ENCODE assay signal across 8 mouse cellular contexts in the genomic region with DNA sequence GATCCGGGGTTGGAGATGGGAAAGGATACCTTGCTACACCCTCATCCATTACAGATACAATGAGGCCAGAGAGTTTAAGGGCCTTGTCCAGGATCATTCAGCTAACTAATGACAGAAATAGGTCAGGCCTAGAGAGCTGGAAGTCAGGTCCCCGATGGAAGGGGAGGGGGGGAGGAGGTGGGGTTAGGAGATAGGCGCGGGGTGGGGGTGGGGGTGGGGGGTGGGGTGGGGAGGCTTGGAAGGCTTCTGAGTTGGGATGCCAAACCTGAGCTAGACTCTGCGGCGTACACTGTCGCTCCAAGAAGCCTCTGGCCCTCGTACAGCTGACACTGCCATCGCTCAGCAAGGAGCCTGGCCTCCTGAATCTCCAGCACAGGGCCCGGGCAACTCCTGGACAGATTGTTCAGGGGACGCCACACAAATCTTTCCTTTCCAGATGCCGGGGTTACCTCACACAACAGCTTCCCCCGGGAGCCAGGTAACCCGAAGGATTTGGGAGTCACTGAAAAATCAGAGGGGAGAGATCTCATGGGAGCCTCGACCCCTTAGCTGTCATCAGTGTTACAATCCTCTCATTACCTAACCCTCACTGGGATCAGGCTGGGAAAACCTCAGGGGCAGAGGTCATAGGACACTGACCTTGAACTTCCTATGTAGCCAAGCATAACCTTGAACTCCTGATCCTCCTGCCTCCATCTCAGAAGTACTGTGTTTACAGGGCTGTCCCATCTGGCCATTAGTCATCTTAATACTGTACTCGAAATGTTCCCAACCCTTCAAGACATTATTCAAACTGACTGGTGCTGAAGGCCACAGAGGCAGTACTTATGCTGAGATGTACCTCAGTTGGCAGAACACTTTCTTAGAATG. TPM values are rescaled to one million over a fixed set of nuclear protein-coding genes. Genes with fewer than 3 reads are reported as not detected.
DNase-seq lines count a peak whose midpoint lies in the region; ATAC-seq lines count a peak whose summit lies in the region.

No protein-coding gene starts in this region.

- WGBS in kidney, embryonic 14.5 days: 35% methylated on average over 16 of the region's 16 CpGs
- WGBS in embryonic facial prominence, embryonic 11.5 days: 30% methylated on average over 16 of the region's 16 CpGs
- WGBS in hindbrain, embryonic 15.5 days: 25% methylated on average over 16 of the region's 16 CpGs
- WGBS in neural tube, embryonic 12.5 days: 35% methylated on average over 14 of the region's 16 CpGs

- H3K4me1 ChIP-seq in kidney, embryonic 14.5 days (ENCODE audit: control insufficient read depth, insufficient read depth, low read length): peaks cover 20% of the 10 kb centered on the region
- H3K4me1 ChIP-seq in embryonic facial prominence, embryonic 11.5 days (ENCODE audit: control insufficient read depth, insufficient read depth, low read length): peaks cover 3% of the 10 kb centered on the region; the same call in 1 of the 2 replicates
- peaks cover 28% of the 10 kb centered on the region for H3K4me1 ChIP-seq in hindbrain, embryonic 15.5 days (replicated peaks)
- peaks cover 20% of the 10 kb centered on the region for H3K4me1 ChIP-seq in neural tube, embryonic 12.5 days

- DNase-seq in kidney, adult 11 months: no peak
- no peak for DNase-seq in embryonic facial prominence, embryonic 11.5 days (ENCODE audit: low spot score)
- no peak for DNase-seq in layer of hippocampus, postnatal 36 days
- no peak for DNase-seq in urinary bladder, adult 2 months (ENCODE audit: low spot score)
- DNase-seq in testis, postnatal 14 days (ENCODE audit: low spot score): no peak

- H3K9me3 ChIP-seq in kidney, embryonic 14.5 days (ENCODE audit: control insufficient read depth, low read length): no peaks in the 10 kb centered on the region
- no peaks in the 10 kb centered on the region for H3K9me3 ChIP-seq in embryonic facial prominence, embryonic 11.5 days (replicated peaks; ENCODE audit: control insufficient read depth, low read length)
- H3K9me3 ChIP-seq in hindbrain, embryonic 15.5 days: no peaks in the 10 kb centered on the region
- H3K9me3 ChIP-seq in neural tube, embryonic 12.5 days: no peaks in the 10 kb centered on the region

- H3K4me2 ChIP-seq in kidney, embryonic 14.5 days (replicated peaks; ENCODE audit: low read depth, low read length): peak overlapping the region; percentile 72
- H3K4me2 ChIP-seq in embryonic facial prominence, embryonic 11.5 days (ENCODE audit: low read depth, low read length): peak overlapping the region; percentile 77
- peak overlapping the region; percentile 69 for H3K4me2 ChIP-seq in hindbrain, embryonic 15.5 days
- peak overlapping the region; percentile 68 for H3K4me2 ChIP-seq in neural tube, embryonic 12.5 days (replicated peaks)

- peak overlapping the region; percentile 45; the same call in 1 of the 2 replicates for H3K4me3 ChIP-seq in kidney, embryonic 14.5 days (ENCODE audit: low read length)
- H3K4me3 ChIP-seq in embryonic facial prominence, embryonic 11.5 days (ENCODE audit: low read depth, low read length): peak overlapping the region; percentile 41; the same call in 1 of the 2 replicates
- H3K4me3 ChIP-seq in hindbrain, embryonic 15.5 days: peak overlapping the region; percentile 39; the same call in 1 of the 2 replicates
- H3K4me3 ChIP-seq in neural tube, embryonic 12.5 days: peak overlapping the region; percentile 38; the same call in 1 of the 2 replicates

- H3K9ac ChIP-seq in kidney, embryonic 14.5 days (ENCODE audit: low read depth, low read length): peak overlapping the region; percentile 66; the same call in 1 of the 2 replicates
- H3K9ac ChIP-seq in embryonic facial prominence, embryonic 11.5 days (replicated peaks; ENCODE audit: low read length): peak overlapping the region; percentile 82
- H3K9ac ChIP-seq in hindbrain, embryonic 15.5 days: peak overlapping the region; percentile 47; the same call in 1 of the 2 replicates
- peak overlapping the region; percentile 67 for H3K9ac ChIP-seq in neural tube, embryonic 12.5 days

- no peaks in the 10 kb centered on the region for H3K36me3 ChIP-seq in kidney, embryonic 14.5 days (ENCODE audit: control insufficient read depth, insufficient read depth, low read length)
- H3K36me3 ChIP-seq in embryonic facial prominence, embryonic 11.5 days (replicated peaks; ENCODE audit: control insufficient read depth, insufficient read depth, low read depth, low read length): no peaks in the 10 kb centered on the region
- no peaks in the 10 kb centered on the region for H3K36me3 ChIP-seq in hindbrain, embryonic 15.5 days
- H3K36me3 ChIP-seq in neural tube, embryonic 12.5 days: no peaks in the 10 kb centered on the region

- peak overlapping the region; percentile 97 for H3K27ac ChIP-seq in kidney, embryonic 14.5 days (ENCODE audit: low read depth, low read length)
- peak overlapping the region; percentile 92 for H3K27ac ChIP-seq in embryonic facial prominence, embryonic 11.5 days (replicated peaks; ENCODE audit: low read depth, low read length)
- peak overlapping the region; percentile 97 for H3K27ac ChIP-seq in hindbrain, embryonic 15.5 days (replicated peaks)
- H3K27ac ChIP-seq in neural tube, embryonic 12.5 days: peak overlapping the region; percentile 98

- no peak for ATAC-seq in kidney, embryonic 14.5 days (ENCODE audit: low FRiP score, low TSS enrichment)
- no peak for ATAC-seq in embryonic facial prominence, embryonic 11.5 days (replicated peaks; ENCODE audit: insufficient number of reproducible peaks, low FRiP score, low TSS enrichment, low read depth)
- ATAC-seq in hindbrain, embryonic 15.5 days (ENCODE audit: low FRiP score, low read depth): no peak
- peak; percentile 4; the same call in 1 of the 2 replicates for ATAC-seq in neural tube, embryonic 12.5 days (ENCODE audit: low FRiP score, low read depth)

- H3K27me3 ChIP-seq in kidney, embryonic 14.5 days (ENCODE audit: control insufficient read depth, insufficient read depth, low read length): 0 out of 2 replicates have a peak, but pooled peaks cover 3% of the 10 kb centered on the region
- H3K27me3 ChIP-seq in embryonic facial prominence, embryonic 11.5 days (ENCODE audit: control insufficient read depth, insufficient read depth, low read length): no peaks in the 10 kb centered on the region
- H3K27me3 ChIP-seq in hindbrain, embryonic 15.5 days: no peaks in the 10 kb centered on the region
- H3K27me3 ChIP-seq in neural tube, embryonic 12.5 days (replicated peaks): peaks cover 13% of the 10 kb centered on the region

RNA-seq across cellular contexts. Expression of a gene that starts 6.3 kb away (rescaled TPM):
- polyA plus RNA-seq in kidney, embryonic 14.5 days (2014; fragmentation: Nextera tagmentation; extraction: Ambion mirVana): 1.6 and 1.7 TPM in 2 replicates
- 1.7 and 1.8 TPM in 2 replicates for polyA plus RNA-seq in embryonic facial prominence, embryonic 11.5 days (2014; fragmentation: Nextera tagmentation; extraction: Ambion mirVana)
- polyA plus RNA-seq in hindbrain, embryonic 15.5 days (2015; fragmentation: Nextera tagmentation; extraction: Ambion mirVana): 3.1 and 3.5 TPM in 2 replicates
- 1.8 and 2.2 TPM in 2 replicates for polyA plus RNA-seq in neural tube, embryonic 12.5 days (2016; fragmentation: Nextera tagmentation; extraction: Ambion mirVana)
- total RNA-seq in layer of hippocampus, postnatal 36 days (2021): 1 to 10 TPM; 2.1 to 2.3 TPM
- 1.3 and 1.9 TPM in 2 replicates for polyA plus RNA-seq in urinary bladder, adult 2 months (2012; rRNA removed)

RNA-seq across cellular contexts. Expression of a gene that starts 14.7 kb away (rescaled TPM):
- 219 and 295 TPM in 2 replicates for polyA plus RNA-seq in kidney, embryonic 14.5 days (2014; fragmentation: Nextera tagmentation; extraction: Ambion mirVana)
- polyA plus RNA-seq in embryonic facial prominence, embryonic 11.5 days (2014; fragmentation: Nextera tagmentation; extraction: Ambion mirVana): 184 and 213 TPM in 2 replicates
- polyA plus RNA-seq in hindbrain, embryonic 15.5 days (2015; fragmentation: Nextera tagmentation; extraction: Ambion mirVana): 766 and 864 TPM in 2 replicates
- 718 and 773 TPM in 2 replicates for polyA plus RNA-seq in neural tube, embryonic 12.5 days (2016; fragmentation: Nextera tagmentation; extraction: Ambion mirVana)
- total RNA-seq in layer of hippocampus, postnatal 36 days (2021): 1,000 to 10,000 TPM; 1,023 to 1,087 TPM
- 807 and 1,011 TPM in 2 replicates for polyA plus RNA-seq in urinary bladder, adult 2 months (2012; rRNA removed)

RNA-seq across cellular contexts. Expression of a gene that starts 17.2 kb away (rescaled TPM):
- 0.16 TPM in 1 of 2 replicates, not detected in the other for polyA plus RNA-seq in kidney, embryonic 14.5 days (2014; fragmentation: Nextera tagmentation; extraction: Ambion mirVana)
- polyA plus RNA-seq in embryonic facial prominence, embryonic 11.5 days (2014; fragmentation: Nextera tagmentation; extraction: Ambion mirVana): not detected in 2 replicates
- 0.14 and 0.32 TPM in 2 replicates for polyA plus RNA-seq in hindbrain, embryonic 15.5 days (2015; fragmentation: Nextera tagmentation; extraction: Ambion mirVana)
- 0.06 TPM in 1 of 2 replicates, not detected in the other for polyA plus RNA-seq in neural tube, embryonic 12.5 days (2016; fragmentation: Nextera tagmentation; extraction: Ambion mirVana)
- under 1 TPM in 1 of 2 experiments, not detected in 1; 0.23 TPM for total RNA-seq in layer of hippocampus, postnatal 36 days (2021)
- polyA plus RNA-seq in urinary bladder, adult 2 months (2012; rRNA removed): 1.3 and 2.1 TPM in 2 replicates

RNA-seq across cellular contexts. Expression of a gene that starts 26.0 kb away (rescaled TPM):
- 396 and 402 TPM in 2 replicates for polyA plus RNA-seq in kidney, embryonic 14.5 days (2014; fragmentation: Nextera tagmentation; extraction: Ambion mirVana)
- polyA plus RNA-seq in embryonic facial prominence, embryonic 11.5 days (2014; fragmentation: Nextera tagmentation; extraction: Ambion mirVana): 391 and 402 TPM in 2 replicates
- polyA plus RNA-seq in hindbrain, embryonic 15.5 days (2015; fragmentation: Nextera tagmentation; extraction: Ambion mirVana): 565 and 615 TPM in 2 replicates
- 546 and 556 TPM in 2 replicates for polyA plus RNA-seq in neural tube, embryonic 12.5 days (2016; fragmentation: Nextera tagmentation; extraction: Ambion mirVana)
- total RNA-seq in layer of hippocampus, postnatal 36 days (2021): 100 to 1,000 TPM; 630 to 652 TPM
- polyA plus RNA-seq in urinary bladder, adult 2 months (2012; rRNA removed): 273 and 291 TPM in 2 replicates

RNA-seq across cellular contexts. Expression of a gene that starts 41.4 kb away (rescaled TPM):
- polyA plus RNA-seq in kidney, embryonic 14.5 days (2014; fragmentation: Nextera tagmentation; extraction: Ambion mirVana): 0.55 and 1.1 TPM in 2 replicates
- polyA plus RNA-seq in embryonic facial prominence, embryonic 11.5 days (2014; fragmentation: Nextera tagmentation; extraction: Ambion mirVana): 0.59 and 0.72 TPM in 2 replicates
- 33.9 and 37.5 TPM in 2 replicates for polyA plus RNA-seq in hindbrain, embryonic 15.5 days (2015; fragmentation: Nextera tagmentation; extraction: Ambion mirVana)
- polyA plus RNA-seq in neural tube, embryonic 12.5 days (2016; fragmentation: Nextera tagmentation; extraction: Ambion mirVana): 14.7 and 16.3 TPM in 2 replicates
- total RNA-seq in layer of hippocampus, postnatal 36 days (2021): 100 to 1,000 TPM; 180 to 187 TPM
- 0.94 and 0.99 TPM in 2 replicates for polyA plus RNA-seq in urinary bladder, adult 2 months (2012; rRNA removed)
